Mouse (Mus musculus) adrenal gland (tissue): ENCODE results near the gene 2410131K14Rik.

Experiments
- intact Hi-C: fragments of 180-260 bp; cut with DNase I; formaldehyde crosslinking; loops from one replicate; pipeline ENCODE4 v1.15.1; 2025

Gene 2410131K14Rik

GRCm38 (mm10) chr5:118260055-118260454, 15.0 kb downstream of the 2410131K14Rik start:
- intact Hi-C loops, result loop anchor here (10.0 kb wide), 2 partner anchors 295 to 475 kb away; no protein-coding TSS in a partner anchor

DNA sequence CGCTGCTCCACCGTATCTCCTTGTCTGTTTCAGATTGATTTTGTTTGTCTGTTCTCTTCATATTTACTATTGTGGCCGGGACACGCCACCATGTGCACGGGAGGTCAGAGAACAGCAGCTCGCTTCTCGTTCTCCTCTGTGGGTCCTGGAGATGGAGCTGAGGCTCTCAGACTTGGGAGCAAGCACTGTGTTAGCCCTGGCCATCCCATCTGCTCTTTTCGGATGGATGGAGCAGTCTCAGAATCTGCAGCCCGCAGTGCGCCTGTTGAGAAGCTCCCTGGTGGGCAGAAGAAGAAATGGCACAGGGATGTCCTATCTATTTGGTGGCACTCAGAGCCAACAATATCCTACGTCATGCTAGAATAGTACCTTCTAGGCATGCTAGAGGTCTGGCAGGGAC, 15.6 kb downstream of the 2410131K14Rik start:
- intact Hi-C loops, result loop anchor here (10.0 kb wide), 2 partner anchors 294 to 474 kb away; no protein-coding TSS in a partner anchor

GRCm38 (mm10) chr5:118261181-118261580, 16.2 kb downstream of the 2410131K14Rik start:
- intact Hi-C loops, result loop anchor here (10.0 kb wide), 2 partner anchors 294 to 474 kb away; no protein-coding TSS in a partner anchor

DNA sequence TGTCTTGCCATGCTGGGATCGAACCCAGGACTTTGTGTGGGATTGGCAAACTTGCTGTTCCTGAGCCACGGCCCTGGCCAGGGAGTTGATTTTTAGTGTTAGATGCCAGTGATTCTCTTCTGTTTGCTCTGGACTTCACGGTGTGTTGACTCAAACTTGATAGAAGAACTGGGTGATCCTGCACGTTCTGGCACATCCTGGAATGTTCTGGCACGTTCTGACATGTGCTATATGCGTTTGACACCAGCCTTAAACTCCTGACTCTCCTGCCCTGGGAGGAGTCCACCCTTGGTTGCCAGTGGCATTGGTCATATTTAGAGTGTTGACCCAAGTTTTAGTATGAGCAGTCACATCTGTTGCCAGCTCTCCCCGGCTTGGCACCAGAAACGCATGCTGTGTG, 17.4 kb downstream of the 2410131K14Rik start:
- intact Hi-C loops, result loop anchor here (10.0 kb wide), 2 partner anchors 292 to 472 kb away; no protein-coding TSS in a partner anchor

- intact Hi-C loops, result loop anchor here (10.0 kb wide), 2 partner anchors 291 to 471 kb away; no protein-coding TSS in a partner anchor
These were observed 19.3 kb downstream of the 2410131K14Rik start for GRCm38 (mm10) chr5:118264279-118264678.

DNA sequence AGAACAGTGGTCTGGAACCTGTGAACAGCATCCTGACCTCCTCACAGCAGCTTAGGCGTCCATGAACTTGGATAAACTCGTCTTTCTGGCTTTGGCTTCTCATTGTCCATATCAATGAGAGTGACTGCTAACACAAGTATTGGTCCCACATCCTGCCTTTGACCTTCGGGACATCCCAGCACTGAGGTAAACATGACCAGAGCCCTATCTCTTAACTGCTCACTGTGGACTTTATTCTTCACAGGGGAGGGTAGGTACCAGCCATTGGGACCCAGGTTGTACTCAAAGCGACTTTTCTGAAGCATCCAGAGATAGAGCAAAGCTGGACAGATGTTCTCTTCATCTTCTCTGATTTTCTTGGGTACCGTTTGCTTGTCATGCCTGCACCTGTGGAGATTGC, 20.3 kb downstream of the 2410131K14Rik start:
- intact Hi-C loops, result loop anchor here (10.0 kb wide), 2 partner anchors 289 to 469 kb away; no protein-coding TSS in a partner anchor

DNA sequence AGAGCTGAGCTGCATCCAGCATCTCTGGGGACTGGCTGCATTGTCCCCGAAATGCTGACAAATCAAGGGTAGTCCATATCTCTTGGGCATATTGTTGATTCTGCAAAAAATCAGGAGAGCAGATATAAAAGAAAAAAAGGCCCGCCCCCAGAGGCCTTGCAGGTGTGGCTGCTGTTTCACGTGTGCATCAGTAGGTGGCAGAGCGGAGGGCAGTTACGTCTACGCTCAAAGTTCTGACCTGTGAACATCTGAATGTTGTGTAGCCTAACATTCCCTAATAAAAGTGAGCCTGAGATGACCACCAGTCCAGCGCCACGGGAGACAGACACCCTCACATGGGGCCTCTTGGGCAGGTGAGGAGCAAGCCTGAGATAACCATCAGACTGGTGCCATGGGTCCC, 21.3 kb downstream of the 2410131K14Rik start:
- intact Hi-C loops, result loop anchor here (10.0 kb wide), 2 partner anchors 288 to 468 kb away; no protein-coding TSS in a partner anchor

- intact Hi-C loops, result loop anchor here (10.0 kb wide), 2 partner anchors 286 to 466 kb away; no protein-coding TSS in a partner anchor
These were observed 24.0 kb downstream of the 2410131K14Rik start for GRCm38 (mm10) chr5:118268987-118269386.

- intact Hi-C loops, result loop anchor here (5.0 kb wide), 1 partner anchor 46 kb away; no protein-coding TSS in a partner anchor
These were observed 26.6 kb downstream of the 2410131K14Rik start for GRCm38 (mm10) chr5:118271449-118272110.

DNA sequence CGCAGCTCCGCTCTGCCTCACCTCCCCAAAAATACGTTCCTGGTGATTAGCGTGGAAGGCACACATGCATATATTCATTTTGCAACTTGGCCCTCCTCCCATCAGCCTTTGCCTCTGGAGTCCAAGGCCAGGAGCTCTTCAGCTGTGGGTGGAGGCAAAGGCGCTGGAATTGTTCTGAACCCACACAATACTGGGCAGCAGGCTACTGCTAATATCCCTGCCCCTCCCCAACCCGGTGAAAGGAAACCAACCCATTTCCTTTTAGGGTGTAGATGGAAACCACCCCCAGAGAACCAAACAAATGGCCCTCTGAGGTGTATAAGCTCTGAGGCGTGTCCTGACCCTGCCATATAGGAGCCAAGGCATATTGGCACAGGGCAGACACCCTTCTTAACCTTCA, 28.4 kb downstream of the 2410131K14Rik start:
- intact Hi-C loops, result loop anchor here (5.0 kb wide), 1 partner anchor 44 kb away; no protein-coding TSS in a partner anchor

- intact Hi-C loops, result loop anchor here (5.0 kb wide), 1 partner anchor 43 kb away; no protein-coding TSS in a partner anchor
These were observed 29.5 kb downstream of the 2410131K14Rik start for GRCm38 (mm10) chr5:118274546-118274945.

DNA sequence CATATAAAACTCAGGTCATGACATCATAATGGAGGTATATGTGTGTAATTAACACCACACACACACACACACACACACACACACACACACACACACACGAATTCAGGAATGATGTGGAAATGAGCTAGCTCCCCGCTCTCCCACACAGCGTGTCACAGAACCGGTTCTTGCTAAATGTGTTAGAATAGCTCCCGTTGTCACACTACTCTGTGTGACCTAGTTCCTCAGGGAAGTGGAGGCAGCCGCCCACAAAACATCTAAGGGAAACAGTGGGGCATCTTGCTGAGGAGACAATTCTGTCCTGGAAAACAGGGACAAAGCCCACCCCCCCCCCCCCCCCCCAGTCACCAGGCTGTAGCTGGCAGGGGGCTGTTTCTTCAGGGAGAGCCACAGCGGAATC, 31.3 kb downstream of the 2410131K14Rik start:
- intact Hi-C loops, result no loop called here

DNA sequence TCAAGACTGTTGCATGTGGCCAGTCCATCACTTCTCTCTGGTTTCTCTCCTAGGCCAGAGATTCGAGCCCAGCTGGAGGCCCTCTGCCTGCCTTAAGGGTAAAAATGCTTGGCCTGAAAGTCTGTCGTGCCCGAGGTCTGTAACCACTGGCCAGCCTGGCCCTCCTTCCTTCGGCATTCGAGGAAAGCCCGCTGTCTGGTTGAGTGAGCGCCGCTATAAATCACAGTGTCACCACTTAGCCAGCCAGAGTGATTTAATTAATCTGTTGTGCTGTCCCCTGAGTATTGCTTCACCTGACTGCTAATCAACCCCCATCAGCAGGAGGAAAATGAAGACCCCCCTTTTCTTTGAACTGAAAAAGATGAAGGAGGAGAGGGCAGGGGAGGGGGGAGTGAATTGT, 31.7 kb downstream of the 2410131K14Rik start:
- intact Hi-C loops, result no loop called here

DNA sequence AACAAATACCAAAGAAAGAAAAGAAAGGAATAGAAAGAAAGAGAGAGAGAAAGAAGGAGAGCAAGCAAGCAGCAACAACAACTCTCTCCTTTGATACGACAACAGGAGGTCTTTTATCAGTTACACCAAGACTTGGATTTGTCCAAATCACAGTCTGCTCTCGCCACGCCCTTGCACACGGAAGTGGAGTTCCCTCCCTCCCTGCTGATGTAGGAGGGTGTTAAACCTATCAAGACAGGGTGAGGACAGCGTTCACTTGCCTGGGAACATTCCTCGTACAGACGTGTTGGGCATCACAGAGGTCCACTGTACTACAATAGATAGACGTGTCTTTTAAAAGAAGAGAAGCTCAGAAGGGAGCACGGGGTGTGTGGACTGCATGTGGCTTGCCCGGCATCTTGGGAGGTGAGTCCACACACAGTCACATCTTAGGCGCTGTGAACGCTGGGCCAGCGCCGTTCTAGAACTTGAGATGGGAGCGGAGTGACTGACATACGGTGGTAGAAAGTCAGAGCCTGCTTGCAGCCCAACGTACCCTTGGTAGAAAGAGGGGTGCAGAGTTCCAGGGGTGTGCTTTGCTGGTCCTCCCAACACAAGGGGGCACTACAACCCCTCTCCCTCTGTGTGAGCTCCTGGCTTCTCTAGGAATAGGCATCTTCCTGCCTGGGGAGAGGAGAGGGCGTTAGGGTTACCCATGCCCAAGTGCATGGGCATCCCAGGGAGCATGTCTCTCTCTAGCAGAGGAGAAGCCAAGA, 32.9 kb downstream of the 2410131K14Rik start:
- intact Hi-C loops, result no loop called here

DNA sequence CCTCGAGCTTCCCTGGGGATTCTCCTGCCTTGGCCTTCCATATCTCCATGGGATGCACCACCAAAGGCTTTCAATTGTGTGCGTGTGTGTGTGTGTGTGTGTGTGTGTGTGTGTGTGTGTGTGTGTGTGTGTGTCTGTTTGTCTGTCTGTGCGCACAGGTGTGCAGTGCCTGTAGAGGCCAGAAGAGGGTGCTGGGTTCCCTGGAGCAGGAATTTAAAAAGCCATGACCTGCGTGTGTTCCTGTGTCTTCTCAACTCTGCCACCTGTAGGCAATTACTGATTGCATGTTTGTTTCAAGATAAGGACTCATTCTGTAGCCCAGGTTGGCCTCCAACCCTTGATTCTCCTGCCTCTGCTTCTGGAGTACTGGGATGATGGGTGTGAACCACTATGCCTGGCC, 46.4 kb downstream of the 2410131K14Rik start:
- intact Hi-C loops, result no loop called here

DNA sequence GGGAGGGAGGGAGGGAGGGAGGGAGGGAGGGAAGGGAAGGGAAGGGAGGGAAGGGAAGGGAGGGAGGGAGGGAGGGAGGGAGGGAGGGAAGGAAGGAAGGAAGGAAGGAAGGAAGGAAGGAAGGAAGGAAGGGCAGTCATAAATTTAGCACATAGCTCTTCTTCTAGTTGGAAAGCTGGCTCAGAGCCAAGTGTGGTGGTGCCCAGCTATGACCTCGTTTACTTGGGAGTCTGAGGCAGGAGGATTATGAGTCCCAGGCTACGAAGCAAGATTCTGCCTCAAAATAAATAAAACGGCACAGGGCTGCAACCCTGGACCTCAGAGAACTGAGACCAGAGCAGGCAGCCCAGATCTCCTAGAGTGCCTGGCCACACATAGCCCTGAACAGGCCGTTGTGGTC, 47.4 kb downstream of the 2410131K14Rik start:
- intact Hi-C loops, result no loop called here

DNA sequence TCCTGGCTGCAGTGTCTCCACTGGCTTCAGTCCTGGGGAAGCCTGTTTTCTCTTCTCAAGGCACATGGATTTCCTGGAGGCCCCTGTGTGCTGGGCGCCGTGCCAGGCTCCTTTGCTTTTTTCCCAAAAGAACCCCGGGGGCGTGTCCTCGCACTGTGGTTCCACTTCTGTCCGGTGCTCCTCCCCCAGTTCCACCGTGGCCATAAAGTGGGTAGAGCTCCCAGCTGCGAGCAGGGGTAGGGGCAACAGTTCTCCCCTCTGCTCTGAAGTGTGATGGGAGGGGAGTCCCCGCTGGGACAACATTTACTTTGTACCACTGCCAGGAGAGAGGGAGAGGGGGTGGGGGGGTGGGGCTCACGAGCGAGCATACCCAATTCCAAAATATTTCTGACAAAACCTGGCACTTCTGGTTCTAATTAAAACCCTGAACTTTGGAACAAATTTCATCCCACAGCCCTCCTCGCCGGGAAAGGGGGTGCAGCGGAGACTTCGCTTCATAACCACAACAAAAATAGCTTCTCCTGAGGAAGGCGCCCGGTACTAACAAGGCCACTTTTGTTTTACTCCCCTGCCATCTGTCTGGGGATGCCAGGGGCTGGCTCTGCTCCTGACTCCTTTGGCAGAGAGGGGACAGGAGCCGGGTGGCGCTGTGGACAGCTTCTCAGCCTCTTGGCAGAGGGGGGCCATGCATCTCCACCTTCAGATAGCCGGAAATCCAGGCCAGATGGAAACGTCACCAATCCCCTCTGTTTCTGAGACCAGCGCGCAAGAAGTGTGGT, 49.2 kb downstream of the 2410131K14Rik start:
- intact Hi-C loops, result no loop called here

DNA sequence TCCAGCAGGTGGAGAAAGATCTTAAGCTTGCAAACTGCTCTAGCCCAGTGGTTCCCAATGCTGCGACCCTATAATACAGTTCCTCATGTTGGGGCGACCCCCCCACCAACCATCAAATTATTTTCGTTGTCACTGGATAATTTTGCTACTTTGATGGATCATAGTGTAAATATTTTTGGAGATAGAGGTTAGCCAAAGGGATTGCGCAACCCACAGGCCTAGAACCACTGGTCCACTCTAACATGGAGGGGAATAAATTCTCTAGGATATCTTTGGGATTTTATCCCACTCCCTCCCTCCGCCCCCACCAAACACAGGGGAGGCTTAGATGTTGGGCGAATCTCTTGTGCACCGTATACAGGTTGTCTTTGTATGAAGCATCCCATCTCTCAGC, 49.8 kb downstream of the 2410131K14Rik start:
- intact Hi-C loops, result no loop called here

DNA sequence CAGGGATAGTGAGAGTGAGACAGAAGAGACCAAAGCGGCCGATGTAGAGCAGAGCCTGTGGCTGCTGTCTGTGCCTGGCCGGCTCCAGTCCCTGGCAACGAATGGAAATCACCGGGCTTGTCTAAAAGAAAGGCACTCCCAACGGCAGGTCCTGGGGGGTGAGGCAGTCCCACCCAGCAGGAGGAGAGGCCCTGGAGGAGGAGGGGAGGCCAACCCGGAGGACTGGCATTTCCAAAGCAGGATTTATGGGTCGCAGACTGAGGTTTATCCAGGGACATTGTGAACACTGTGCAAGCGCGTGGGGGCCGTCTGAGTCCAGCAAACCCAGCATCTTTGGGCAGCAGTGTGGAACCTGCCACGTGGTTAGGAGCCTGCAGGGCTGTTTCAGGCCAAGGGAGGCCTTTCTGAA, 52.3 kb downstream of the 2410131K14Rik start:
- intact Hi-C loops, result no loop called here

- intact Hi-C loops, result no loop called here
These were observed 54.8 kb downstream of the 2410131K14Rik start for GRCm38 (mm10) chr5:118299720-118300400.
